Mouse (Mus musculus) spleen, postnatal 36 days (tissue): ENCODE data around the gene Ret.

Experiments
- DNase-seq, 2 experiments: peaks; one replicate each; pipeline ENCODE4 v3.0.0; 2022; ENCODE audit warnings: low spot score in 2 of 2, mixed read lengths in 1 of 2

The Ret gene

GRCm38 (mm10) chr6:118197440-118197975 lies at the start of gene Ret:
Gene Ret, minus strand, starts transcription at chr6:118197718.
- DNase-seq: no peak

GRCm38 (mm10) chr6:118247161-118247560 lies 49.6 kb upstream of the Ret start:
- DNase-seq: no peak

DNA sequence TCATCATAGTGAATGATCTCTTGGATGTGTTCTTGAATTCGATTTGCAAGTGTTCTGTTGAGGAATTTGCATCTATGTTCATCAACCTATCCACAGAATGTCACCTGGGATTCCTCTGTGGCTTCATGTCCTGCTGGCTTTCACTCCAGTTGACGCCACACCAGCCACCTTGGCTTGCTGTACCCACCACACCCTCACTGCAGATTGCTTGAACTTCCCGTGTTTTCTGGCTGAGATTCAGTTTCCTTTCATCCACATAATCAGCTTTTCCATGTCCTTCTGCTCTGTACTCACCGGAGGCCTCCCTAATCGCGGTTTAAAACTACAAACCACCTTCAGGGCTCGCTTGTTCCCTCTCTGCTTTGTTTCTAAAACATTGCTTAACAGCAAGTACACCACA lies 46.6 kb upstream of the Ret start:
- no peak for DNase-seq

DNA sequence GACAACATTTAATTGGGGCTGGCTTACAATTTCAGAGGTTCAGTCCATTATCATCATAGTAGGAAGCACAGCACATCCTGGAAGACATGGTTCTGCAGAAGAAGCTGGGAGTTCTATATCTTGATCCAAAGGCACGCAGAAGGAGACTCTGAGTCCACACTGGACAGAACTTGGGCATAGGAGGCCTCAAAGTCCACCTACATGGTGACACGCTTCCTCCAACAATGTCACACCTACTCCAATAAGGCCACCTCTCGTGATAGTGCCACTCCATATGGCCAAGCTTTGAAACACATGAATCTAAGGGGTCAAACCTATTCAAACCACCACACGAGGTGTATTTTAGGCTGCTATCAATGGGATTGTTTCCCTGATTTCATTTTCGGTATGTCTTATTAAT lies 45.4 kb upstream of the Ret start:
- DNase-seq: no peak

GRCm38 (mm10) chr6:118226072-118226471 lies 28.6 kb upstream of the Ret start:
- no peak for DNase-seq

DNA sequence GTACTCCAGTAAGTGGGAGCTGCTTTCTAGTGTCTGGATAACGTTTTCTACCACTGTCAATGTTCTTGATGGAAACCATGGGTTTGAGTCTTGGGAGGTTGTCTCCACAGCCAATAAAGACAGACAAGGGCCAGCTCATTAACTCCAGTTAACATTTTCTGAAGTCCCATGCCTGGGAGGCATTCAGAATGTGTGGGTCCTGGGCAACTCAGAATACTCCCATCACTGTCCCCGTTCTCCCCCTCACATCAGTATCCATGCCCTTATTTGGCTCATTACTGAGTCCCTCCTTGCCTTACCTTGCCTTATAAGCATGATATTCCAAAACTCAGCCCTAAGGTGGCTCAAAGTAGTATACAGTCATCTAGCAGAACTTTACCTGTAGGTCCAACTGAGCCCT lies 25.0 kb upstream of the Ret start:
- no peak for DNase-seq

DNA sequence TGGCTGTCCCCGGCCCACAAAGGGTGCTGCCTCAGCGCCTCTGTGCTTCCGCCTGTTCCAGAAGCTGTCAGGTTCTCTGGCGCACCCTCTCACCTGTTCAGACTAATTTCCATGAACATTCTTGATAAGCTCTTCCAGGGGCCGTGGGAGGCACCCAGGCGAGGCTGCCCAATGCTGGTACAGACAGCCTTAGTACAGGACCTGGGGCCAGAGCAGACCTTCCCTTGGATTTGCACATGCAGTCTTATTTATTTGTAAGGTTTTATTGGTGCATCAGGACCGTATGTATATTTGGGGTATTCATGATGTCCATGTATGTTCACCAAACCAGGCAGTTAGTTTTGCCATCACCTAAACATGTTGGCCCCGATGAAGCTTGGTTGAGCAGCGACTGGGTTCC lies 18.2 kb upstream of the Ret start:
- DNase-seq: no peak

DNA sequence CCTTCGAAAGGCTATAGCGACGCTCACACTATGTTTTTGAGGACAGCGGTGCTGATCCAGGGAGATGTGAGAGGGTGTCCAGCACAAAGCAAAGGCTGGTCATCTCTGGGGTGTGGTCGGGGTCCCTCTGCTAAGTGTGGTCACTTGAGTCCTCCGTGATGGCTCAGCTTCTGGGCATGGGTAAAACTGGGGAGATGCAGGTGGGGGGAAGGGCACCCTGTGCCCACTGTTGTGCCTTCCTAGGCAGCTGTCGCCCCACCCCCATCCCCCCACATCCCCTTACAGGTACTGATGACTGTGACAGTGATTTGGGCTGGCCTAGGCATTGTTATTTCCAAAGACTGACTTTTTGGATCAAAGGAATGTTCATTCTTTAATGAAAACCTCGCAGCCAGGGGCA lies 10.8 kb upstream of the Ret start:
- no peak for DNase-seq

- DNase-seq: no peak
These were observed 8.9 kb upstream of the Ret start for GRCm38 (mm10) chr6:118206386-118206785.

DNA sequence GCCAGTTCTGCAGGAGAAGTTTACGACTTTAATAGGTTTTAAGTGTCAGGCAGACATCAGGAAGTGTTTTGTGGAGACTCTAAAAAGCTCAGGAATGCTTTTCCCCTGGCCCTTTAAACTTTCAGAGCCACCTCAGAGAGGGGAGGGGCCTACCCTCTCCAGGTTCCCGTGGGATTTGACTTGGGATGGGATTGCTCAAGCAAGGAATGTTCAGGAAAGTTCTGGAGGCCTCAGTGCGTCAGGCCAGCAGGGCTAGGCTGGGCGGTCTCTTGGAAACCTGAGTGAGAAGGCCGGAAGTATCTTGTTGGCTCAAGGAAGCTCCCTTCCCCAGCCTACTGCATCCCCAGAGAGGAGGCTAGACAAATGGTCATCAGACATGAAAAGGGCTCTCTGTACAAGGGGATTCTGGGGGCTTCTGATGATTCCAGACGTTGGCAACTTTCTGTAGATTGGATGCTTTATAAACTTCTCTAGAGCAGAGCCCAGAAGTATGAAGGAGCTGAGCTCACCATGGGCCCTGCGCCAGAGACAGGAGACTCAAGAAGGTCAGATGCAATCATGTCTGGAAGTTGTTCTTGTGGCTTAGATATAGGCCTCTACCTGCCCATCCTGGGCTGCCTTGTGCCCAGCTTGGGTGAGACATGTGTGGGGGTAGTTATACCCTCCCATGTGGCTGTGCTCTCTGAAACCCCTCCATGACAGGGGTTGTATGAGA lies 7.8 kb upstream of the Ret start:
- DNase-seq: no peak

GRCm38 (mm10) chr6:118204112-118204511 lies 6.6 kb upstream of the Ret start:
- DNase-seq: no peak

DNA sequence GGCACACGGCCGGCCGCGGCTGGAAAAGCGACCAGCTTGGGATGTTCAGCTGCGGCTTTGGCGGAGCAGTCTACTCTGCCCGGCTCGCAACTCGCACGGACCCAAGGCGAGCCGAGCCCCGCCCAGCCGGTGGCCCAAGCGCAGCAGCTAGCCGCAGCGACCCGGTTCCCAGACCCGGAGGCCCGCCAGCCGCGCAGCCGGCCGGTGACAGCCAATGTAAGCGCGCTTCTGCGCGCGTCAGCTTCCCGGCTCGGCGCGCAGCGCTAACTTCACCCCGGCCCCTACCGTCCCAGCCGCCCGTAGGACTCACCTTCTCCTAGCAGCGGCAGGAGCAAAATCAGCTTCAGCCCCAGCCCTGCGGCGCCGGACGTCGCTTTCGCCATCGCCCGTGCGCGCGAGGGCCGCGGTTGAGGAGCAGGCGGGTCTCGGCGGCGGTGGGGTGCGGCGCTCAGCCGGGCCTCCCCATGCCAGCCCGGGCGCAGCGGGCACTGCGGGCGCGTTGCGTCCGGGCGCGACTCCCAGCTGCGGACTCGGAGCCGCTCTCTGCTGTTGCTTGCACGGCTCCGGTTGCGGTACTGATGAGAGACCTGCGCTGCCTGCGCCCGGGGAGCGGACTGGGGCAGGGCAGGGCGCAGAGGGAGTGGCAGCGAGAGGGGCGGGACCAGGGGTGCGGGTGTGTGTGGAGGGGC lies 623 bp downstream of the Ret start:
- no peak for DNase-seq

DNA sequence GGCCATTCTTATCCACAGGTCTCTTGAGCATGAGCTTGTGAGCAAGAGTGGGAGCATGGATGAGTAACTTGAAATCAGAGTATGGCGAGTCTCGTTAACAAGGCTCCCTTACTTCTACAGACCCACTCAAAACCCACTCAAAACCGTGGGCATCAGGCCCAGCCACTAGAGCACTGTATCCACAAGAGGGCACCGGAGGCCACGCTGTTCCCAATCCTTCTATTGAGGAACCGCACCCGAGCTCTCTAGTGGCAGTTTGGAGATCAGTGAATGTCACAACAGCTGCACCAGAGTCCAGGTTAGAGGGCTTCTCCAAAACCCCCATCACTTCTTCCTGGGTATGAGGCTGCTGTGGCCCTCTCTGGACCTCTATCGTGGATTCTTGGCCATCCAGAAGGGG lies 2.4 kb downstream of the Ret start:
- no peak for DNase-seq

DNA sequence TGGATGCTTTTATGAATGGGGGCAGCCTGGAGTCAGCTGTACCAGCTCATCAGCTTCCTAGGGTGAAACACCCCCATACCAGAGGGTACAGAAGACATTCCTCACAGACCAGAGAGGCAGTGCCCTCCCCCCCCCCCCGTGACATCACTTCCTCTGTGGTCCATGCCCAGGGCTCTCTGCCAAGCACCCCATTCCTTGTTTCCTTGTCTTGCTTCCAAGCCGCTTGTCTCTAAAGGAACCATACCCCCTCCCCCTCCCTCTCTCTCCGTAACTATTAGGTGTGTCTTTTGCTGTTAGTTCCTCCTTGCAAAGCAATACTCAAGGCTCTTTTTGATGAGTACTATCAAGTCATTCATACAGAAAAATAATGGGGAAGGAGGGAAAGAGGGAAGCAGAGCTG lies 4.6 kb downstream of the Ret start:
- no peak for DNase-seq

- no peak for DNase-seq
These were observed 5.3 kb downstream of the Ret start for GRCm38 (mm10) chr6:118192199-118192598.

DNA sequence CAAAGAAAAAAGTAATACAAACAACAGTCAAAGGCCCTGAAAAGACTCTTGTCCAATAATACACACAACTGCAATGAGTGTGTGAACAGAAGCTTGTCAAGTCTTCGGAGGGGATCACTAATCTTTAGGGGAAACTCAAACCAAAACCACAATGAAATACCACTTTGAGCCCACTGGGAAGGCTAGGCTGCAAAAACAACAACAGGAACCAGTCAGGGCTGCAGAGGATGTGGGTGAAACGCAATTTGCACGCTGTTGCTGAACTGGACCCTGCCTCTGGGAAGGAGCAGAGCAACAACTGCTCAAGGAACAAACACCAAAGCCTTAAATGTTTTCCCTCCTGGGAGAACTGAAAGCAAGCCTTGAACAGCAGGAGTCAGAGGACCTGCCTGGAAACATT lies 7.8 kb downstream of the Ret start:
- no peak for DNase-seq

DNA sequence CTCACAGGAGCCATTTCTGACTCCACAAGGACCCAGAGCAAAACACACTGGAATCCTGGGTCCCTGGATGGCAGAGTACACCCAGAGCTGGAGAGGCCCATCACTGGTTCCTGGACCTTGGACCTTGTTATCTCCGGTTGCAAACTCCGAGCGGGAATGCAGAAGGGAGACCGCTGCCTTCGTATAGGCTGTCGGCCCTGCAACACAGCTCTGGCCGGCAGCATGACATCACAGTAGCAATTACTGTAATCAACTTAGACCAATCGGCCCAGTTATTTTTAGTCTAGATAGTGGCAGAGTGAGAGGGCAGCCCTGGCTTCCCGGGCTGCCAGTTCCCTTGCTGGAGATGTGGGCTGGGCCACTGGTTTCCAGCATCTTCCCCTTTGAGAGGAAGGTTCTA lies 8.9 kb downstream of the Ret start:
- DNase-seq: no peak

DNA sequence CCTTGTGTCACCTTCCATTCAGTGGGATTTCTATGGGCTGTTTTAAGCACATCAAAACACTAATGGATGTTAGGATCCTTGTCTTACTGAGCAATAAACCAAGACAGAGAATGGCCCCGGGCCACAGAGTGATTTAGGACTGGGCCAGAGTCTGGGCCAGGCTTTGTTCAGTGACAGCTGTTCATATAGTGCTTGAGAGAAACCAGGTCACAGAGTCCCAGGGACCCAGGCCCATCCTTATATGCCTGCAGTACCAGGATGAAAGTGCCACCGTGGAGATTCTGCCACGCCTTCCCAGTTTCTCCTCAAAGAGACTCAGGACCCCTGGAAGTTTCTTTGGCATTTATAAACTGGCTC lies 10.3 kb downstream of the Ret start:
- no peak for DNase-seq

GRCm38 (mm10) chr6:118186620-118187284 lies 10.8 kb downstream of the Ret start:
- DNase-seq: no peak

DNA sequence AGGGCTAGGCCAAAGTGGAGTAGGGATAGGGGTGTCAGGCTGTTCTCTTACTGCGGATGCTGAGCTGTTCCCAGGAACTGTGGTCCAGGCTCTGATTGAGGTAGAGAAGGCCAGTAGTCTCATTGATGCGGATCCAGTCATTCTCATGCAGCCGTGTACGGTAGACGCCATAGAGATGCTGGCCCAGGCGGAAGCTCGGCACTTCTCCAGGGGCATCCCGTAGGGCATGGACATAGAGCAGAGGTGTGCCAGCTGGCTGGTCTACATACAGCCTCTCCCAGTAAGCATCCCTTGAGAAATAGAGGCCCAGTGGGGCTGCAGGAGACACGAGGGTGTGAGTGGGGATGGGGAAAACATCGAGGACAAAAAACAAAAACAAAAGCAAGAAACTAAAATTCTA lies 13.4 kb downstream of the Ret start:
- DNase-seq: no peak

- no peak for DNase-seq
These were observed 17.5 kb downstream of the Ret start for GRCm38 (mm10) chr6:118180085-118180423.

DNA sequence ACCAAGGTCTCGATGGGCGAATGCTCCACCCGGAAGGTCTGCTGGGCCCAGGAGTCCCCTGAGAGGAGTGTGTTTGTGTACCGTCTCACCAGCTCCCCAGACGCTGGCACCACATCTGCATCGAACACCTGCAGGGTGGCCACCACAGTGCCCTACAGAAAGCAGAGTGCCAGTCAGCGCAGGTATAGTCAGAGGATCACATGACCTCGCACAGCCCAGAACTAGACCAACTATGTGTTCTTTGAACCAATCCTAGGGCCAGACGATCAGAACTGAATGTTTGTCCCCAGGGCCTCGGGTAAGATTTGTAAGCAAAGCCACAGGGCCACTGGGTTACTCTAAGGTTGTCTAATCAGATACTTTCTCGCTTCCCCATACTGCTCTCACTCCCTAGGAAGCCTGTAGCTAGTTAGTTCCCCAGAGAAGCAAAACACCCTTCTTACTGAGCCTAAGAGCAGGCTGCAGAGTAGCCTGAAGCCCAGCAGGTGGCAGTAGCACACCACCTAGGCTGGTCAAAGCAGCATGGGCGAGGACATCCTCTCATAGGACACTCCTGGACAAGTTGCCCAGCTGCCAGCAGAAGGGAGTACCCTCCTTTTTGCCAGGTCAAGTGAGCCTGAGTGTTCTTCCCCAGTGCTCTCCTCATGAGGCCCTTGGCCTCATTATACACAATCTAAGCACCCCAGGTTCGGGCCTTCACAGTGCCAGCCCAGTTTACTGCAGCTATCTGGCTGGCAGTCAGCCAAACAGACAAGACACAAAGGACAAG lies 18.0 kb downstream of the Ret start:
- DNase-seq: peak; percentile 54 to 63
